Mouse (Mus musculus): ENCODE data around the gene Nfyb.

Nfyb gene

GRCm38 (mm10) chr10:82778791-82779549 lies 15.0 kb upstream of the Nfyb start:
- DNase-seq (ENCODE audit: low read depth) = no peak

- no peak for DNase-seq (ENCODE audit: low read depth)
Measured at GRCm38 (mm10) chr10:82777886-82778285, 13.9 kb upstream of the Nfyb start.

DNA sequence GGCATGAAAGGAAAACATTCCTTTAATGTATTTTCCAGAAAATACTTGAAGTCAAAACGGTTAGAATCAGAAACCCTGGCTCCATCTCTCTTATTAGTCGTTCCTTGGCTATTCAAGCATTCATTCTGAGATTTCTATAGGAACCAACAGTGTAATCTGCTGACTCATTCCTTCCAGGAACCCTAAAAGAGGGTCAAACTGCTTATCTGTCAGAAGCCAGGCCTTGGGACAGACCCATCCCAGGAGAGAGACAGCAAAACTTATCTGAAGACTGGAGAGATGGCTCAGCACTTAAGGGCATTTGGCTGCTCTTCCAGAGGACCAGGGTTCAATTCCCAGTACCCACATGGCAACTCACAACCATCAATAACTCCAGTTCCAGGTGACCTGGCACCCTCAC lies 13.1 kb upstream of the Nfyb start:
- DNase-seq (ENCODE audit: low read depth) = no peak

GRCm38 (mm10) chr10:82774841-82775240 lies 10.9 kb upstream of the Nfyb start:
- no peak for DNase-seq (ENCODE audit: low read depth)

- DNase-seq (ENCODE audit: low read depth) = no peak
Measured at GRCm38 (mm10) chr10:82771595-82772170, 7.7 kb upstream of the Nfyb start.

GRCm38 (mm10) chr10:82770713-82771112 lies 6.8 kb upstream of the Nfyb start:
- no peak for DNase-seq (ENCODE audit: low read depth)

- DNase-seq (ENCODE audit: low read depth) = no peak
Measured at GRCm38 (mm10) chr10:82768901-82769300, 5.0 kb upstream of the Nfyb start.

GRCm38 (mm10) chr10:82762756-82763681 lies 925 bp downstream of the Nfyb start:
- DNase-seq (ENCODE audit: low read depth) = no peak

GRCm38 (mm10) chr10:82761037-82761811 lies 2.7 kb downstream of the Nfyb start:
- no peak for DNase-seq (ENCODE audit: low read depth)

GRCm38 (mm10) chr10:82759706-82760105 lies 4.2 kb downstream of the Nfyb start:
- DNase-seq (ENCODE audit: low read depth) = no peak

DNA sequence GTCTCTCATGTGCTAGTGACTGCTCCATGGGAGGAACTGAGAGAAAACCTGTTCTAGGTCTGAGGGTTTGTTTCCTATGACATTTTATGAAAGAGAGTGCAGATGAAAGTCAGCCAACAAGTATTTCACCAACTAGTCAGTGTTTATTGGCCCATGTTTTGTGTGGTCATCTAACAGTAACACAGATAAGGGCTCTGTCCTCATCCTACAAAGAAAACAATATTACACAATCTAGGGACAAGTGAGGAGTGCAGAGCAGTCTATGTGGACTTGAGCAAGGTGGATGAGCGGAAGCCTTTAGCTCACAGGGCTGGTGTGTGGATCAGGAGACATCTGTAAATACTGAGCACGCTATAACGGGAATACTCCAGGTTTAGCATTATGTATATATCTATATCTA lies 5.1 kb downstream of the Nfyb start:
- no peak for DNase-seq (ENCODE audit: low read depth)

DNA sequence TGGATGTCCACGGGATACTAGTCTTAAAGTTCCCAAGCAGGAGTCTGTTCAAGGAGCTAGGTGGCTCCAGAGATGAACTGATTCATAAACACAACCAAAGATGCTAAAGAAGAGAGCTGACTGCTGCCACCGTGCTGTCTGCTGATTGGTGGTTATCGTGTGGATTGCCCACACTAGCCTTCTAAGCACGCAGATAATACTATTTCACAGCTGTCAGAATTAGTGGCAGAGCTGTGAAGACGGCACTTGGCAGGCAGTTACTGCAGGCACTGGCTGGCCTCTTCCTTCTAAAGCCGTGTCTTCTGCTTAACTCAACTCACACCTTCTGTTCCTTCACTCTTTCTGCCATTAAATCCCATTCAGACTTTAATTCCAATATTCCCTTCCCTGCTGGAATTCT lies 5.6 kb downstream of the Nfyb start:
- no peak for DNase-seq (ENCODE audit: low read depth)

DNA sequence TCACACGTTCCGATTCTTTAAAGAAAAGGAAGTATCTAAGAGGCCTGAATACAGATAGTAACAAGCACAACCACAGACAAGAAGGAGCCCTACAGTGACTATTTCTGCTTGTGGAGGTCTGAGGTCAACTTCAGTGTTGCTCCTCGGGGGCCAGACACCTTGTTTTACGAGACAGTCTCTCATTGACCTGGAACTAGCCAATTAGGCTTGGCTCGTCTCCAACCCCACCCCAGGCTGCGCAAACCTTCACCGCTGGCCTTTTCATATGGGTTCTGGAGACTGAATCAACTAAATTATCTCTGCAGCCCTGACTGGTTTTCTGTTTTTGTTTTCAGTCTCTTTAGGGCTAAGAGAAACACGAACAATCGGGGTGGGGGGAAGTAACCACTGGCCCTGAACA lies 6.6 kb downstream of the Nfyb start:
- DNase-seq (ENCODE audit: low read depth) = no peak

DNA sequence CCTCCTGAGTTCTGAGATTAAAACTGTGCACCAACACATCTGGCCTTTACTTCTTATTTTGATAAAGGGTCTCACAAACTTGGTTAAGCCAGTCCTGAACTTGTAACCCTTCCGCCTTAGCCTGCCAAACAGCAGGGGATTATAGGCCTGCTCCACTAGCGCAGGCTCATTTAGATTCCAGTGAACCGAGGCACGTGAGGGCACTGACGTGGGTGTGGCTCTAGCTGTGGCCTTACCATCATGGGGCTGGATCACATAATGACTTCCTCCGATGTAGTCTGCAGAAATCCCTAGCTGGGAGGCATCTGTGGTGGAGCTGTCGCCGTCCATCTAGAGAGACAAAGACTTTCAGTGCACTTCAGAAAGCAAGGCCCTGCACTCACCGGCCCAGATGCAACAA lies 7.5 kb downstream of the Nfyb start:
- no peak for DNase-seq (ENCODE audit: low read depth)

DNA sequence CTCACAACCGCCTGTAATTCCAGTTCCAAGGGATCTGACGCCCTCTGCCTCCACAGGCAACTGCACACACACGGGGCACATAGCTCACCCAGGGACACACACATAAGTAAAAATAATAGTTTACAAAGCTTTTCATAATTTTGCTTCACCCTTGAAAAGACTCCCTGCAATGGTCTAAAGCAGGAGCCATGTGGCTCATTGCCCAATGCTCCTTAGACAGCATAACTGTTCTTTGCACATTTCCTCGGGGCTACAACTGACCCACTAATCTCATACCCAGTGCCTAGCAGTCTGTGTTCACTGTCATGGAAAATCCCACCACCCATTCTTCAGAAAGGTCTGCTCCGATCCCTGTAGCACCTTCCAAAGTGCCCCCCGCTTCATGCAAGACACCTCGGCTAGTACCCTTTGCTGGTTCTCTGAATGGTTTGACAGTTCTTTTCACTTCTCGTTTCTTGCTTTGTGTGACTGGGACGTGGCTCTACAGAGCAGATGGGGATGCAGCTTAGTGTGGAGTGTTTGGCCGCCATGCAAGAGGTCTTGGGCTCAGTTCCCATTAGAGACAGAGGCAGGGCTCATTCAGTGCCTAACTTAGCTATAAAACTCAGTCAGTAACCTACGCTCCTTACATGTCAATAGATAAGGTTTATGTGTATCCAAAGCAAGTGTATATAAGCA lies 8.6 kb downstream of the Nfyb start:
- no peak for DNase-seq (ENCODE audit: low read depth)

GRCm38 (mm10) chr10:82754642-82755041 lies 9.3 kb downstream of the Nfyb start:
- DNase-seq (ENCODE audit: low read depth) = no peak

DNA sequence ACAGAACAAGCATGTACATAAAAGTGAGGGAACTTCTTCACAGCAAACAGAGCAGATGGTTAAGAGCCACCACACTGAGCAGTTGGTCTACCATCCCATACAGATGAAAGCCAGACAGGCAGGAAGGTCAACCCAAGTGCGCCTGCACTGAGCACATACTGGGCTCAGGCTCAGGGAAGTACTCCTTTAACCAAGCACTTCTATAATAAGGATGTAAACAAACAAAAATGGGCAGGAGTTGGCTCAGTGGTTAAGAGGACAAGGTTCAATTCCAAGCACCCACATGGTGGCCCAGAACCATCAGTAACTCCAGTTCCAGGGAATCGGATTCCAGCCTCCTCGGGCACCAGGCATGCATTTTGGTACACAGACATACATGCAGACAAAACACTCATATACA lies 11.0 kb downstream of the Nfyb start:
- no peak for DNase-seq (ENCODE audit: low read depth)

DNA sequence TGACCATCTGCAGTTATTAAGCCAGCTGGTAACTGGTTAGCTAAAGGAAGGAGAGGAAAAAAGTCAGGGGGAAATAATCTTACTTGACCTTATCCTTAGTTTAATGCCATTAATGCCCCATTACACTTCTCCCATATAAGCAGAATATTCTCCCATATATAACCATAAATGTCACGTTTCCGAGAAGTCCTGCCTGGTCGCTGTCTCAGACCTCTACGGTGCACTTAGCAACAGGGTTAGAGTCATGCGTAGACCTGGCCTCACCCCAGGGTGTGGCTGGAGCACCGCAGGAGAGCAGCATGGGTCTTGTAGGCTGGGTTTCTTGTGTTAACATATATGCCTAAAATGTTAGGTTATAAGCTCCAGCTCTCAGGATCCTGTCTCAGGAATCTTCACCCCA lies 13.2 kb downstream of the Nfyb start:
- no peak for DNase-seq (ENCODE audit: low read depth)

- no peak for DNase-seq (ENCODE audit: low read depth)
Measured at GRCm38 (mm10) chr10:82746988-82747850, 16.7 kb downstream of the Nfyb start.

- no peak for DNase-seq (ENCODE audit: low read depth)
Measured at GRCm38 (mm10) chr10:82745301-82745700, 18.6 kb downstream of the Nfyb start.

DNA sequence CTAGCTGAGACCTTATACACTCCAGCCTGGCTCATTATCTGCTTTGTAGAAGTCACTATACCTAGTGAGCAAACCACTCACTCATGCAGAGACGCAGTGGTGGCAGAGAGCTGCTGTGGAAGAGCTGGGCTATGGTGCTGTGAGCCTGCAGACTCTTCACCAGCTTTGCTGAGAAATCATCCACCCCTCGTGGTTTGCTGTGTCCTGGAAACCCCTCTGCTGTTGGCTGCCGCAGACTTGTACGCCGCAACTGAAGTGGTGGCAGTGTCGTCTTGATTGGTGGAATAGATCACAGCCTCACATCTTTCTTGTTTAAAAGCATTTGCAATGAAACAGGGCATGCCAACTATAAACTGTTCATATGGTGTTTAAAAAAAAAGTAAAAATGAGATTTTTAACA lies 19.6 kb downstream of the Nfyb start:
- DNase-seq (ENCODE audit: low read depth) = no peak
